Mouse (Mus musculus) Muller cell, postnatal 12 days (primary cell): ENCODE results near the gene Rnf208.

Experiments
- DNase-seq: peaks from one replicate; pipeline ENCODE4 v3.0.0-alpha.2; 2015; ENCODE audit errors: inconsistent ontology term

Gene Rnf208

GRCm38 (mm10) chr2:25278928-25279882 lies 37.1 kb downstream of the Rnf208 start:
- peak; percentile 70 for DNase-seq

- DNase-seq, result no peak
Measured at GRCm38 (mm10) chr2:25285551-25285950, 43.5 kb downstream of the Rnf208 start.

GRCm38 (mm10) chr2:25286314-25286713 lies 44.3 kb downstream of the Rnf208 start:
- no peak for DNase-seq

- DNase-seq, result no peak
Measured at GRCm38 (mm10) chr2:25286837-25287636, 45.0 kb downstream of the Rnf208 start.

GRCm38 (mm10) chr2:25287927-25288649 lies 46.0 kb downstream of the Rnf208 start, which contains the start of gene Tmem210:
TSS of gene Tmem210 (plus strand) at chr2:25288145.
- no peak for DNase-seq

GRCm38 (mm10) chr2:25288734-25289345 lies 46.8 kb downstream of the Rnf208 start:
- no peak for DNase-seq

GRCm38 (mm10) chr2:25289651-25290050 lies 47.6 kb downstream of the Rnf208 start, which contains the start of gene Lrrc26:
TSS of gene Lrrc26 (plus strand) at chr2:25289915.
- no peak for DNase-seq

- no peak for DNase-seq
Measured at GRCm38 (mm10) chr2:25290101-25290815, 48.2 kb downstream of the Rnf208 start.

- peak; percentile 12 for DNase-seq
Measured at GRCm38 (mm10) chr2:25290816-25291130, 48.7 kb downstream of the Rnf208 start.

GRCm38 (mm10) chr2:25291184-25292053 lies 49.4 kb downstream of the Rnf208 start:
- DNase-seq, result no peak

- DNase-seq, result no peak
Measured at GRCm38 (mm10) chr2:25292054-25292544, 50.0 kb downstream of the Rnf208 start.

- peak; percentile 72 for DNase-seq
Measured at GRCm38 (mm10) chr2:25292856-25293255, 50.8 kb downstream of the Rnf208 start.

GRCm38 (mm10) chr2:25293706-25294105 lies 51.7 kb downstream of the Rnf208 start:
- no peak for DNase-seq
